Mouse (Mus musculus): ENCODE measurements around the gene Togaram2. TPM values are rescaled to one million over a fixed set of nuclear protein-coding genes. Genes with fewer than 3 reads are reported as not detected.
"Not testable (repeated sequence)": the region's sequence is repeated elsewhere in the genome, so short reads cannot be mapped to it uniquely, and the experiment has no call there.

Gene Togaram2
- polyA plus RNA-seq (2015; fragmentation: Nextera tagmentation; extraction: Ambion mirVana) = 3.1 and 5.3 TPM in 2 replicates

- Histone ChIP-seq H3K36me3 (no peaks in the 10 kb centered on the region), H3K9ac (no peak within 1 kb of the TSS), H3K27me3 (no peaks in the 10 kb centered on the region), H3K4me2 (replicated peaks) (no peak within 1 kb of the TSS), H3K27ac (replicated peaks) (no peak within 1 kb of the TSS), H3K4me3 (replicated peaks) (no peak within 1 kb of the TSS), H3K9me3 (replicated peaks) (no peaks in the 10 kb centered on the region), H3K4me1 (0 out of 2 replicates have a peak, but pooled peaks cover 3% of the 10 kb centered on the region)
- WGBS = 62% methylated on average over 9 of the region's 9 CpGs
- ATAC-seq (ENCODE audit: insufficient number of reproducible peaks, low FRiP score, low TSS enrichment, low read depth) = no peak
Measured at GRCm38 (mm10) chr17:71673092-71673491, at the start of gene Togaram2. Gene Togaram2, plus strand, starts transcription at chr17:71673261.

GRCm38 (mm10) chr17:71631806-71632205 lies 41.3 kb upstream of the Togaram2 start:
- no peak overlapping the region for H3K9ac ChIP-seq
- no peak overlapping the region for H3K4me3 ChIP-seq (replicated peaks)
- H3K9me3 ChIP-seq (replicated peaks) = no peaks in the 10 kb centered on the region
- no peak overlapping the region for H3K4me2 ChIP-seq (replicated peaks)
- H3K27ac ChIP-seq (replicated peaks) = no peak overlapping the region
- ATAC-seq (ENCODE audit: insufficient number of reproducible peaks, low FRiP score, low TSS enrichment, low read depth) = no peak
- no peaks in the 10 kb centered on the region for H3K27me3 ChIP-seq
- H3K36me3 ChIP-seq = peaks cover 78% of the 10 kb centered on the region
- H3K4me1 ChIP-seq = no peaks in the 10 kb centered on the region
- WGBS = 74% methylated on average over 10 of the region's 10 CpGs

- Histone ChIP-seq H3K4me3 (replicated peaks) (no peak overlapping the region), H3K4me1 (no peaks in the 10 kb centered on the region), H3K27ac (replicated peaks) (no peak overlapping the region), H3K27me3 (no peaks in the 10 kb centered on the region), H3K9me3 (replicated peaks) (no peaks in the 10 kb centered on the region), H3K36me3 (peaks cover 78% of the 10 kb centered on the region), H3K9ac (no peak overlapping the region), H3K4me2 (replicated peaks) (no peak overlapping the region)
- WGBS = 84% methylated on average over 8 of the region's 8 CpGs
- ATAC-seq (ENCODE audit: insufficient number of reproducible peaks, low FRiP score, low TSS enrichment, low read depth) = no peak
Measured at GRCm38 (mm10) chr17:71633350-71633749, 39.7 kb upstream of the Togaram2 start.

GRCm38 (mm10) chr17:71636786-71637185 lies 36.3 kb upstream of the Togaram2 start:
- Histone ChIP-seq H3K27ac (replicated peaks) (no peak overlapping the region), H3K9ac (no peak overlapping the region), H3K36me3 (peaks cover 88% of the 10 kb centered on the region), H3K9me3 (replicated peaks) (no peaks in the 10 kb centered on the region), H3K4me2 (replicated peaks) (no peak overlapping the region), H3K4me1 (no peaks in the 10 kb centered on the region), H3K4me3 (replicated peaks) (no peak overlapping the region), H3K27me3 (no peaks in the 10 kb centered on the region)
- ATAC-seq (ENCODE audit: insufficient number of reproducible peaks, low FRiP score, low TSS enrichment, low read depth) = no peak
- WGBS = 90% methylated on average over 8 of the region's 8 CpGs

GRCm38 (mm10) chr17:71637750-71638265 lies 35.3 kb upstream of the Togaram2 start:
- Histone ChIP-seq H3K9me3 (replicated peaks) (no peaks in the 10 kb centered on the region), H3K9ac (no peak overlapping the region), H3K4me1 (no peaks in the 10 kb centered on the region), H3K4me2 (replicated peaks) (no peak overlapping the region), H3K27me3 (no peaks in the 10 kb centered on the region), H3K27ac (replicated peaks) (no peak overlapping the region), H3K4me3 (replicated peaks) (no peak overlapping the region), H3K36me3 (peaks cover 91% of the 10 kb centered on the region)
- 83% methylated on average over 4 of the region's 4 CpGs for WGBS
- ATAC-seq (ENCODE audit: insufficient number of reproducible peaks, low FRiP score, low TSS enrichment, low read depth) = no peak

- not testable (repeated sequence) for H3K4me2 ChIP-seq (replicated peaks); ATAC-seq (ENCODE audit: insufficient number of reproducible peaks, low FRiP score, low TSS enrichment, low read depth); H3K4me1 ChIP-seq; H3K27me3 ChIP-seq; H3K9ac ChIP-seq; H3K4me3 ChIP-seq (replicated peaks); H3K27ac ChIP-seq (replicated peaks); H3K9me3 ChIP-seq (replicated peaks)
- H3K36me3 ChIP-seq = peaks cover 85% of the 10 kb centered on the region
- WGBS = 77% methylated on average over 5 of the region's 5 CpGs
Measured at GRCm38 (mm10) chr17:71639056-71639455, 34.0 kb upstream of the Togaram2 start.

- H3K4me3 ChIP-seq (replicated peaks) = no peak overlapping the region
- no peak overlapping the region for H3K4me2 ChIP-seq (replicated peaks)
- H3K9ac ChIP-seq = no peak overlapping the region
- no peak overlapping the region for H3K27ac ChIP-seq (replicated peaks)
- no peak for ATAC-seq (ENCODE audit: insufficient number of reproducible peaks, low FRiP score, low TSS enrichment, low read depth)
- no peaks in the 10 kb centered on the region for H3K27me3 ChIP-seq
- peaks cover 77% of the 10 kb centered on the region for H3K36me3 ChIP-seq
- no peaks in the 10 kb centered on the region for H3K4me1 ChIP-seq
- WGBS = 88% methylated on average over 9 of the region's 9 CpGs
- H3K9me3 ChIP-seq (replicated peaks) = no peaks in the 10 kb centered on the region
Measured at GRCm38 (mm10) chr17:71640421-71641085, 32.5 kb upstream of the Togaram2 start.

GRCm38 (mm10) chr17:71642190-71642589 lies 30.9 kb upstream of the Togaram2 start:
- Histone ChIP-seq H3K27me3 (no peaks in the 10 kb centered on the region), H3K4me3 (replicated peaks) (no peak overlapping the region), H3K9me3 (replicated peaks) (no peaks in the 10 kb centered on the region), H3K4me1 (no peaks in the 10 kb centered on the region), H3K27ac (replicated peaks) (no peak overlapping the region), H3K9ac (no peak overlapping the region), H3K4me2 (replicated peaks) (no peak overlapping the region), H3K36me3 (peaks cover 72% of the 10 kb centered on the region)
- WGBS = 78% methylated on average over 3 of the region's 3 CpGs
- ATAC-seq (ENCODE audit: insufficient number of reproducible peaks, low FRiP score, low TSS enrichment, low read depth) = no peak

GRCm38 (mm10) chr17:71650011-71650410 lies 23.1 kb upstream of the Togaram2 start:
- ATAC-seq (ENCODE audit: insufficient number of reproducible peaks, low FRiP score, low TSS enrichment, low read depth) = no peak
- Histone ChIP-seq H3K4me1 (no peaks in the 10 kb centered on the region), H3K9me3 (replicated peaks) (no peaks in the 10 kb centered on the region), H3K27ac (replicated peaks) (no peak overlapping the region), H3K4me3 (replicated peaks) (no peak overlapping the region), H3K4me2 (replicated peaks) (no peak overlapping the region), H3K9ac (no peak overlapping the region), H3K27me3 (no peaks in the 10 kb centered on the region), H3K36me3 (peaks cover 60% of the 10 kb centered on the region)
- 88% methylated on average over 9 of the region's 9 CpGs for WGBS

- H3K9ac ChIP-seq = no peak overlapping the region
- no peaks in the 10 kb centered on the region for H3K27me3 ChIP-seq
- H3K4me2 ChIP-seq (replicated peaks) = no peak overlapping the region
- H3K9me3 ChIP-seq (replicated peaks) = no peaks in the 10 kb centered on the region
- no peak overlapping the region for H3K4me3 ChIP-seq (replicated peaks)
- 81% methylated on average over 2 of the region's 2 CpGs for WGBS
- no peak for ATAC-seq (ENCODE audit: insufficient number of reproducible peaks, low FRiP score, low TSS enrichment, low read depth)
- H3K4me1 ChIP-seq = no peaks in the 10 kb centered on the region
- H3K27ac ChIP-seq (replicated peaks) = no peak overlapping the region; the same call in 1 of the 2 replicates
- peaks cover 66% of the 10 kb centered on the region for H3K36me3 ChIP-seq
Measured at GRCm38 (mm10) chr17:71652495-71652894, 20.6 kb upstream of the Togaram2 start.

- Histone ChIP-seq H3K4me1 (no peaks in the 10 kb centered on the region), H3K9ac (no peak overlapping the region), H3K27ac (replicated peaks) (no peak overlapping the region; the same call in 1 of the 2 replicates), H3K36me3 (peaks cover 69% of the 10 kb centered on the region), H3K4me2 (replicated peaks) (no peak overlapping the region), H3K4me3 (replicated peaks) (no peak overlapping the region), H3K27me3 (no peaks in the 10 kb centered on the region), H3K9me3 (replicated peaks) (no peaks in the 10 kb centered on the region)
- no peak; the same call in 1 of the 2 replicates for ATAC-seq (ENCODE audit: insufficient number of reproducible peaks, low FRiP score, low TSS enrichment, low read depth)
- WGBS = 73% methylated on average over 5 of the region's 5 CpGs
Measured at GRCm38 (mm10) chr17:71652934-71653333, 20.1 kb upstream of the Togaram2 start.

GRCm38 (mm10) chr17:71657521-71657920 lies 15.5 kb upstream of the Togaram2 start:
- ATAC-seq (ENCODE audit: insufficient number of reproducible peaks, low FRiP score, low TSS enrichment, low read depth) = no peak
- no peaks in the 10 kb centered on the region for H3K9me3 ChIP-seq (replicated peaks)
- peaks cover 5% of the 10 kb centered on the region; the same call in 1 of the 2 replicates for H3K4me1 ChIP-seq
- no peaks in the 10 kb centered on the region for H3K27me3 ChIP-seq
- no peak overlapping the region for H3K4me3 ChIP-seq (replicated peaks)
- H3K36me3 ChIP-seq = peaks cover 52% of the 10 kb centered on the region
- H3K27ac ChIP-seq (replicated peaks) = no peak overlapping the region
- H3K4me2 ChIP-seq (replicated peaks) = no peak overlapping the region
- WGBS = 85% methylated on average over 4 of the region's 4 CpGs
- H3K9ac ChIP-seq = no peak overlapping the region
